29 mouse cellular contexts compared by ENCODE assay signal in the genomic region with DNA sequence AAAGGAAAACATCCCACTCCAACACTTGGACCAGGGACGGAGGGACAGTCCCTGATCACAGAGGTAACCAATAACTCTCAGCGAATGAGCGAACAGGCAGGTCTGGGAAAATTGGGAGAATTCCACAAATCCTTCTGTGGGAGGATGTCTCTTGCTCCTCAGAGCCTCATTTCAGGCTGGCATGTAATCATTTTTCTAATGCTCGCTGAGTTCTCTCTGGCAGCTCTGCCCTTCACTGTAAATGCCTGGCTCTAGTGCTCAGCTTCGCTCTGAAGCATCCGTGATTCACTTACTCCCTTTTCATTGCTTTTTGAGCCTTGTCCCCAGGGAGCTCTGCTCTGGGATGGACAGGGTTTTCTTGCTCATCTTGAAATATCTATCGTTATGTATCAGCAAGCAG.
A peak's percentile ranks its signal among the peaks of the same experiment; 100 is the strongest.
DNase-seq lines count a peak whose midpoint lies in the region; ATAC-seq and TF ChIP-seq lines count a peak whose summit lies in the region.
"Had no signal": no experiment of that assay in that cellular context is flagged by ENCODE, and none has a peak within 500 bp of the region (broad histone marks: within the 10 kb centered on the region; RNA-seq: fewer than 3 reads in every experiment).

No protein-coding gene starts in this region.

- no peak overlapping the region for H3K9ac ChIP-seq in forebrain, embryonic 14.5 days (ENCODE audit: low read length)
- no peak overlapping the region for H3K9ac ChIP-seq in forebrain, embryonic 11.5 days (ENCODE audit: low read length)
- no peak overlapping the region for H3K9ac ChIP-seq in midbrain, postnatal 0 days (replicated peaks; ENCODE audit: low read length, poor library complexity, severe bottlenecking)
- no peak overlapping the region for H3K9ac ChIP-seq in neural tube, embryonic 15.5 days (replicated peaks)
- H3K9ac ChIP-seq: forebrain, postnatal 0 days; heart, embryonic 15.5 days; limb, embryonic 15.5 days; liver, embryonic 15.5 days; lung, embryonic 15.5 days; neural tube, embryonic 13.5 days; stomach, embryonic 15.5 days had no signal

- no peak overlapping the region for H3K4me2 ChIP-seq in forebrain, embryonic 14.5 days (ENCODE audit: low read length)
- no peak overlapping the region for H3K4me2 ChIP-seq in forebrain, embryonic 11.5 days (ENCODE audit: low read depth, low read length, severe bottlenecking)
- 0 out of 2 replicates have a peak overlapping the region, but pooled peaks have one; percentile 15 for H3K4me2 ChIP-seq in midbrain, postnatal 0 days (ENCODE audit: low read depth, low read length, poor library complexity, severe bottlenecking)
- H3K4me2 ChIP-seq in neural tube, embryonic 15.5 days: peak overlapping the region; percentile 17
- H3K4me2 ChIP-seq: heart, embryonic 15.5 days; limb, embryonic 15.5 days; liver, embryonic 15.5 days; lung, embryonic 15.5 days; neural tube, embryonic 13.5 days; stomach, embryonic 15.5 days had no signal

- peak; percentile 33 for DNase-seq in forebrain, embryonic 14.5 days (ENCODE audit: low spot score)
- no peak for DNase-seq in forebrain, embryonic 11.5 days (ENCODE audit: low spot score)
- DNase-seq in layer of hippocampus, adult 18-20 months (ENCODE audit: low spot score in 2 of 2): peak; percentile 3 to 52
- no peak for DNase-seq in layer of hippocampus, postnatal 10 days (ENCODE audit: low spot score in 2 of 2)
- peak; percentile 16 for DNase-seq in midbrain, postnatal 0 days (ENCODE audit: low spot score)
- DNase-seq in midbrain, embryonic 10.5 days (ENCODE audit: low spot score): no peak
- no peak for DNase-seq in cerebellum, postnatal 4 days (ENCODE audit: low spot score in 2 of 2)
- DNase-seq: adrenal gland, postnatal 25 days; cerebellum, adult 11-12 months; cerebellum, postnatal 36 days; forebrain, postnatal 0 days; gastrocnemius, postnatal 36 days; heart, postnatal 36 days; kidney, postnatal 25 days; left cerebral cortex, postnatal 4 days; lung, postnatal 36 days; right cerebral cortex, adult 18-20 months; right cerebral cortex, postnatal 4 days; thymus, postnatal 25 days had no signal

- H3K27me3 ChIP-seq in forebrain, embryonic 14.5 days (replicated peaks; ENCODE audit: control insufficient read depth, insufficient read depth, low read length): no peaks in the 10 kb centered on the region
- no peaks in the 10 kb centered on the region for H3K27me3 ChIP-seq in forebrain, embryonic 11.5 days (ENCODE audit: control insufficient read depth, insufficient read depth, low read length)
- H3K27me3 ChIP-seq in midbrain, postnatal 0 days (ENCODE audit: insufficient read depth, low read length): no peaks in the 10 kb centered on the region
- H3K27me3 ChIP-seq in midbrain, embryonic 10.5 days (ENCODE audit: low read depth, poor library complexity, severe bottlenecking): no peaks in the 10 kb centered on the region
- no peaks in the 10 kb centered on the region for H3K27me3 ChIP-seq in neural tube, embryonic 15.5 days (replicated peaks)
- H3K27me3 ChIP-seq: heart, embryonic 15.5 days; limb, embryonic 15.5 days; liver, embryonic 15.5 days; lung, embryonic 15.5 days; neural tube, embryonic 13.5 days; stomach, embryonic 15.5 days had no signal

- H3K36me3 ChIP-seq in forebrain, embryonic 14.5 days (ENCODE audit: control insufficient read depth, insufficient read depth, low read length): no peaks in the 10 kb centered on the region
- H3K36me3 ChIP-seq in forebrain, embryonic 11.5 days (ENCODE audit: control insufficient read depth, insufficient read depth, low read length): no peaks in the 10 kb centered on the region
- no peaks in the 10 kb centered on the region for H3K36me3 ChIP-seq in midbrain, postnatal 0 days (ENCODE audit: insufficient read depth, low read length)
- H3K36me3 ChIP-seq in midbrain, embryonic 10.5 days: no peaks in the 10 kb centered on the region
- H3K36me3 ChIP-seq in neural tube, embryonic 15.5 days: no peaks in the 10 kb centered on the region
- H3K36me3 ChIP-seq: heart, embryonic 15.5 days; limb, embryonic 15.5 days; liver, embryonic 15.5 days; lung, embryonic 15.5 days; neural tube, embryonic 13.5 days; stomach, embryonic 15.5 days had no signal

- H3K27ac ChIP-seq in forebrain, embryonic 14.5 days (ENCODE audit: low read depth, low read length): no peak overlapping the region
- H3K27ac ChIP-seq in forebrain, embryonic 11.5 days (ENCODE audit: low read depth, low read length): no peak overlapping the region
- H3K27ac ChIP-seq in midbrain, postnatal 0 days (ENCODE audit: low read depth, low read length): no peak overlapping the region
- no peak overlapping the region for H3K27ac ChIP-seq in midbrain, embryonic 10.5 days (replicated peaks)
- no peak overlapping the region for H3K27ac ChIP-seq in neural tube, embryonic 15.5 days (replicated peaks)
- H3K27ac ChIP-seq: heart, embryonic 15.5 days; limb, embryonic 15.5 days; liver, embryonic 15.5 days; lung, embryonic 15.5 days; neural tube, embryonic 13.5 days; stomach, embryonic 15.5 days had no signal

- peaks cover 2% of the 10 kb centered on the region; the same call in 1 of the 2 replicates for H3K4me1 ChIP-seq in forebrain, embryonic 14.5 days (ENCODE audit: control insufficient read depth, insufficient read depth, low read length)
- H3K4me1 ChIP-seq in forebrain, embryonic 11.5 days (replicated peaks; ENCODE audit: control insufficient read depth, insufficient read depth, low read length): no peaks in the 10 kb centered on the region
- no peaks in the 10 kb centered on the region for H3K4me1 ChIP-seq in midbrain, postnatal 0 days (ENCODE audit: insufficient read depth, low read length)
- no peaks in the 10 kb centered on the region for H3K4me1 ChIP-seq in midbrain, embryonic 10.5 days
- H3K4me1 ChIP-seq in neural tube, embryonic 15.5 days: peaks cover 5% of the 10 kb centered on the region; the same call in 1 of the 2 replicates
- H3K4me1 ChIP-seq: heart, embryonic 15.5 days; liver, embryonic 15.5 days; lung, embryonic 15.5 days; stomach, embryonic 15.5 days had no signal

- 71% methylated on average over 7 of the region's 7 CpGs for WGBS in forebrain, embryonic 14.5 days
- WGBS in forebrain, embryonic 11.5 days: 73% methylated on average over 7 of the region's 7 CpGs
- 55% methylated on average over 7 of the region's 7 CpGs for WGBS in midbrain, postnatal 0 days
- WGBS in midbrain, embryonic 10.5 days: 79% methylated on average over 7 of the region's 7 CpGs
- 47% methylated on average over 7 of the region's 7 CpGs for WGBS in neural tube, embryonic 15.5 days

- TF ChIP-seq CTCF in midbrain, postnatal 0 days (IDR thresholded peaks at IDR 0.05): no peak

- no peaks in the 10 kb centered on the region for H3K9me3 ChIP-seq in forebrain, embryonic 14.5 days (replicated peaks; ENCODE audit: control insufficient read depth, low read length)
- no peaks in the 10 kb centered on the region for H3K9me3 ChIP-seq in forebrain, embryonic 11.5 days (ENCODE audit: control insufficient read depth, low read length)
- no peaks in the 10 kb centered on the region for H3K9me3 ChIP-seq in midbrain, postnatal 0 days (ENCODE audit: low read length)
- no peaks in the 10 kb centered on the region for H3K9me3 ChIP-seq in midbrain, embryonic 10.5 days (replicated peaks)
- no peaks in the 10 kb centered on the region for H3K9me3 ChIP-seq in neural tube, embryonic 15.5 days (replicated peaks)
- H3K9me3 ChIP-seq: heart, embryonic 15.5 days; limb, embryonic 15.5 days; liver, embryonic 15.5 days; lung, embryonic 15.5 days; neural tube, embryonic 13.5 days; stomach, embryonic 15.5 days had no signal

- no peak for ATAC-seq in forebrain, embryonic 14.5 days
- ATAC-seq in forebrain, embryonic 11.5 days (replicated peaks; ENCODE audit: low FRiP score): no peak
- no peak for ATAC-seq in midbrain, postnatal 0 days (ENCODE audit: low FRiP score)
- no peak for ATAC-seq in neural tube, embryonic 15.5 days (ENCODE audit: low FRiP score)
- ATAC-seq: CD4-positive, CD25-positive, alpha-beta regulatory T cell, adult 4 months; forebrain, postnatal 0 days; hindbrain, embryonic 16.5 days; intestine, postnatal 0 days had no signal

- H3K4me3 ChIP-seq in forebrain, embryonic 14.5 days (ENCODE audit: low read depth, low read length): no peak overlapping the region
- H3K4me3 ChIP-seq in forebrain, embryonic 11.5 days (ENCODE audit: low read depth, low read length): no peak overlapping the region
- H3K4me3 ChIP-seq in midbrain, postnatal 0 days (ENCODE audit: low read depth, low read length): no peak overlapping the region
- no peak overlapping the region for H3K4me3 ChIP-seq in midbrain, embryonic 10.5 days
- H3K4me3 ChIP-seq in neural tube, embryonic 15.5 days (replicated peaks): no peak overlapping the region
- H3K4me3 ChIP-seq: heart, embryonic 15.5 days; limb, embryonic 15.5 days; liver, embryonic 15.5 days; lung, embryonic 15.5 days; neural tube, embryonic 13.5 days; stomach, embryonic 15.5 days had no signal

Comparison
In these comparisons a context has a peak if more than half of its experiments do, and no peak if none do; other contexts are left out.
1. DNase-seq: peak in forebrain, embryonic 14.5 days (single experiment), layer of hippocampus, adult 18-20 months (2 of 2) and midbrain, postnatal 0 days (single experiment); none in forebrain, embryonic 11.5 days (single experiment), layer of hippocampus, postnatal 10 days (0 of 2), midbrain, embryonic 10.5 days (single experiment) and cerebellum, postnatal 4 days (0 of 2).
2. H3K4me2 ChIP-seq: peak in midbrain, postnatal 0 days (single experiment) and neural tube, embryonic 15.5 days (single experiment); none in forebrain, embryonic 14.5 days (single experiment) and forebrain, embryonic 11.5 days (single experiment).